Mouse (Mus musculus) induced T-regulatory cell, adult 2 months (primary cell): Measurements from ENCODE around the gene Itgb7.

Source experiments
- DNase-seq: peaks from one replicate; pipeline ENCODE4 v3.0.0-alpha.2; 2012; ENCODE audit warnings: low read depth

Itgb7 gene

DNA sequence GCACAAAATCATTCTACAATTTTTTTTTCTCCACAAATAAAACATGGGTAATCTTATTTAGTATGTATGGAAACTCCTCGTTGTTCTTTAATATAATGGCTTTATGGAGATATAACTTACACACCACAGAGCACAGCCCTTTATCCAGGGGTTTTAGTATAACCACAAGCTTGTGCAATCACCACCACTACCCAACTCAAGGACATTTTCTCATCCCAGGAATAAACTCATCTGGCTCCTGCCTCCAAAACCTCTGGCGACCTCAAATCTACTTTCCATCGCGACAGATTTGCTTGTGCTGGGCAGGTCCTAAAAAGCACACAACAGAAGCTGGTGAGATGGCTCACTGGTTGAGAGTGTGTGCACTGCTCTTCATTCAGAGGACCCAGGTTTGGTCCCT lies 38.1 kb downstream of the Itgb7 start:
- DNase-seq = no peak

DNA sequence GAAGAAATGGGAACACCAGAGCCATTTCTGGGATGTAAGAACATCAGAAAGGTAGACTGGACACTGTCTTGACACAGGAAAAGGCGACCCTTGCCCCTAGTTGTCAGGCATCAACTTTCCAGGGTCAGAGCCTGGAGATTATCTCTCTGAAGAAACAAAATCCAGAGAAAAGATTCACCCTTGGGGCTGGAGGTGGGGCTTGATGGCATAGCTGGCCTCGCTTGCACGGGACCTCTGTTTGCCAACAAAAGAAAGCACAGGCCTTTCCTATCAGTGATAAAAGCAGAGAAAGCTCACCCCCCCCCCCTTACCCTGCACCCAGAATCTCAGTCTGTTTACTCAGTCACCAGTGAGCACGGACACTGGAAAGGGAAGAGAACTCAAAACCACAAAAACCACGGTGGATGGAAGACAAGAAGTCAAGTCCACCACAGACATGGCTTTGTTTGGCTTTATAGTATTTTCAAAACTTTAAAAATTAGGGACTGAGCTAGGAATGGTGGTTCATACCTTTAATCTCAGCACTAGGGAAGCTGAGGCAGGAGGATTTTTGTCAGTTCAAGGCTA lies 38.8 kb downstream of the Itgb7 start:
- no peak for DNase-seq

DNA sequence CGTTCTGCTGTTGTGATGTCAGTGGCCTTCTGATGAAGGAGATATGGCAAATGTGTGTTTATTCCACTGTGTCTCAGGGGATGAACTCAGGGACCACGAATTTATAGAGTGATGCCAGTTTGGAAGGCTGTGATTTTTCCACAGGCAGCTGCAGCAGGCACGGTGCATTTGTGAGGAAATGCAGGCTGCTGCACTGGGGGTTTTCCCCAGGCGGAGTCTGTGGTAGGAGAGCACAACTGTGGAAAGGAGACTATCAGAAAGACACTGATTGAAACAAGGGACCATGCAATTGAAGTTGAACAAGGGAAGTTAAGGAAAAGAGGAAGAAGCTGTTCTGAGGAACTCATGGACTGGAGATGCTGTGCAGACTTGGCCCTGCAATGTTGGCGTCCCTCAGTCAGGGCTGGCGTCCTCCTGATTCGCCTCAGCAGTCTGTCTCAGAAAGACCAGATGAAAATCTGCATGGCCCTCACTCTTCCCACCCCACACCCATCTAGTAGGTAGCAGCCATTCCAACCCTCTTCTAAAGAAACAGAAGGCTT lies 39.4 kb downstream of the Itgb7 start:
- DNase-seq = no peak

DNA sequence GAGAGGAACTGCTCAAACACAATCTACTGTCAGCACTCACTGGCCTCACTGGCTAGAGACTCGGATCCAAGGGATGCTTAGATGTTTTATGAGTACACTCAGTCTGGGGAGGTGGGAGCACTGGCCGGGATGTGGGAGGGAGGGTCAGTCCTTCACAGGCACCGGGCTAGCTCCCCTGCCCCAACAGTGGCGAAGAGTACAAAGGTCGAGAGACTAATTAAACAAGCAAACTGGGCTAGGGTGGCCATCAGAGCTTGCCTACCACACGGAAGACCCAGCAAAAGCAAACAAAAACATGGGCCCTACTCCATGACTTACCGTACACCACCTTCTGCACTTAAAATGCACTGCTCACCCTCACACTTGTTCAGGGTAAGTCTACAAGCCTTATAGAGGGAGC lies 40.0 kb downstream of the Itgb7 start:
- DNase-seq = no peak

GRCm38 (mm10) chr15:102188883-102189282 lies 42.9 kb downstream of the Itgb7 start:
- DNase-seq = no peak

- no peak for DNase-seq
Observed at GRCm38 (mm10) chr15:102188096-102188495, 43.6 kb downstream of the Itgb7 start.

DNA sequence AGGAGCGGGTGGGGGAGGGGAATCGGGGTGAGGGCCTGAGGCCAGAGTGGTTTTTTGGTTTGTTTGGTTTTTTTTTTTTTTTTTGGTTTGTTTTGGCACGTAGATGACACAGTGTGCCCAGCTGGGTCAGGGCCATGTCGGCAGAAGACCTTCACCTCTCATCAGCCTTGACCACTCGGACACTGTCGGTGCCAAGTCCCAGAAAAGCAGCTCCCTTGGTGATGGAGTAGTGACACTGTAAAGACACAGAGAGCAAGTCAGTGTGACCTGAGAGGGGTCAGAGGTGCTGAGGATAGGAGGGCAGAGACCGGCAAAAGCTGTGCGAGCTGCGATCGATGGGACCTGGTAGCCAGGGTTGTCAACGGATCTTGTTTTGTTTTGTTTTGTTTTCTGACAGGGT lies 45.5 kb downstream of the Itgb7 start:
- no peak for DNase-seq

DNA sequence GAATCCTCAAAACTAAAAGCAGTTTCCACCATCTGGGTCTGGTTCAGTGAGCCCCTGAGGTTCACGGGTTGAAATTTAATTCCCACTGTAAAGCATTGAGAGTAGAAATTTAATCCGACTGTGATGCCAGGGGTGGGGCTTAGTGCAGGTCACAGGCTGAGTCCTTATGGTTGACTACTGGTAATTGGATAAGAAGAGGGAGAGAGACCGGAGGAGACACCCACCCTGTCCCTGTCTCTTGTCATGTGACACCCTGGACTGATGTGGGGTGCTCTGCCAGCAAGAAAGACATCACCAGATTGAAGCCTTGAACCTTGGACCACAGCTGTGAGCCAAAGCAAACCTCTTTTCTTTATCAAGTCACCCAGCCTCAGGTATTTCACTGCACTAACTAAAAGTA lies 48.7 kb downstream of the Itgb7 start:
- DNase-seq = no peak

DNA sequence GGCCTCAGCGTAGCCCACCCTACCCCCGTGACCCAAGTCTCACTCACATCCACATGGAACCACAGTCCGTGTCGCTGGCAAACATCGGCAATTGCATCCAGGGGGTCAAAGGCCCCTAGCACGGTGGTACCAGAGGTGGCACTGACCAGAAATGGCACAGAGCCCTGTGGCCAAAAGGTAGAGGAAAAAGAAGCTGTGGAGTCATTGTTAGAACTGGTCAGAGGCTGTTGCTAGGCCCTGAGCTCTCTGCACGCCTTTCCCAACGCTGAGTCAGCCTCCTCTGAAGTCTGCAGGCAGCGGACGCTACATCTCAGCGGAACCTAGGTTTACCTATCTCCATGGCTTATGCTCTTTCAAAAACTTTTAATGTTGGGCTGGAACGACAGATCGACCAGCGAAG lies 51.8 kb downstream of the Itgb7 start:
- DNase-seq = no peak

DNA sequence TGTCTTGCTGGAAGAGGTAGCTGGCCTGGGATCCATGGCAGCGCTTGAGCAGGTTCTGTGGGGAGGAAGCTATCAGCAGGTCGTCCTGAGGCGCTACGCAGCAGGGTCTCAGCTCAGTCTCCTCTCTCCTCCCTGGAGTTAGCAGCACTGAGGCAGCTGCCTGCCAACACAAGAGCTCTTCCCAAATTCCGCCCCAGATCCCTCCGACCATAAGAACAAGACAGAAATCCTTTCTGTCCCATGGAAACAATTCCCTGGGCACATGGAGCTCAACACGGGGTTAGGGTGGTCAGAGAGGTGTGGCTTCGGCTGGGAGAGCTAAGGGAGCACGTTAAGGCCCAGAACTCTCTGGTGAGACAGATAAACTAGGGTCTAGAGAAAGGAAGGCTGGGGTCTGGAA lies 52.6 kb downstream of the Itgb7 start:
- no peak for DNase-seq

GRCm38 (mm10) chr15:102178279-102178678 lies 53.5 kb downstream of the Itgb7 start:
- DNase-seq = peak; percentile 91

GRCm38 (mm10) chr15:102177417-102177816 lies 54.3 kb downstream of the Itgb7 start:
- DNase-seq = no peak

GRCm38 (mm10) chr15:102176571-102177316 lies 55.0 kb downstream of the Itgb7 start:
- no peak for DNase-seq

DNA sequence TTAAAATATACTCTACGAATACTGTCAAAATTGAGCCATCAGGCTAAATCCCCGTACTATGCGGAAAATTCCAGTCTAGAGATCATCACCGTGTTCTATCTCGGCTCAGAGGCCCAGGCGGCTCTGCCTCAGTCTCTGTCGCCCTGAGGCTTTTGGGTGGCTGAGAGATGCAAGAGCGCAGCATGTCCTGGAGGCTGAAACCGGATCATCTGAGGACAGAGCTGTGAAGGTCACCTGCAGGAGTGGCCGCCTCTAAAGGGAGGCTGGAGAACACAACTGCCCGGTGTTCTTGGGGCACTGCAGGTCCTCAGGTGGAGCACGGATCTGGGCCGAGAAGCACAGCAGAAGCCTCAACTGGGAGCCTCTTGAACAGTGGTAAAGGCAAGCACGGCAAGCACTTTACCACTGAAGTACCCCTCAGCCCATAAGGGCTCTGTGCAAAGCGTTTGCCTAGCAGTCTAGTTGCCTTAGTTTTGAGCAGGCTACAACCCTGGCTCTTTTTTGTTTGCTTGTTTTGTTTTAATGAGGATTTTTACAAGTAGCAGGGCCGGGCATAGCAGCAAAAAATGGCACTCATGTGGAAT lies 55.9 kb downstream of the Itgb7 start:
- DNase-seq = no peak

DNA sequence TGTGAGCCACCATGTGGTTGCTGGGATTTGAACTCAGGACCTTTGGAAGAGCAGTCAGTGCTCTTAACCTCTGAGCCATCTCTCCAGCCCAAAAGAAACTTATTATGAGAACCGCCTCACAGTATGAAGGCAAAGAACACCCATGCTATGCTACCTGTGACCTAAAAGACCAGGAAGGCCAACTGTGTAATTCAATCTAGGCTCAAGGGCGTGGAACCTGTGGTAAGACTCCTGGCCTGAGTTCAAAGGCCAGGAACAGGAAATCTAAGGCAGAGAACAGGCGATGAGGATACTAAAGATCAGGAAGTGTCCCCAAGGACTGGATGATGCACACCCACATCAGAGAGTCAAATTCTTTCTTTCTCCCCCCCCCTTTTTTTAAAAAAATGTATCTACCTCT lies 58.2 kb downstream of the Itgb7 start:
- DNase-seq = no peak

DNA sequence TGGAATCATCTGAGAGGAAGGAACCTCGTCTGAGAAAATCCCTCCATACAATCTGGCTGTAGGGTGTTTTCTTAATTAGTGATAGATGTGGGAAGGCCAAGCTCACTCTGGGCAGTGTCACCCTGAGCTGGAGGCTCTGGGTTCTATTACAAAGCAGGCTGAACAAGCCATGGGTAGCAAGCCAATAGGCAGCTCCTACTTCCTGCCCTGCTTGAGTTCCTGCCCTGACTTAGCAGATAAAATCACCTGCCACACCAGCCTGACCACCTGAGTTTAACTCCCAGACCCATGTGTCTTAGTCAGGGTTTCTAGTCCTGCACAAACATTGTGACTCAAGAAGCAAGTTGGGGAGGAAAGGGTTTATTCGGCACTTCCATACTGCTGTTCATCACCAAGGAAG lies 62.7 kb downstream of the Itgb7 start:
- DNase-seq = no peak

DNA sequence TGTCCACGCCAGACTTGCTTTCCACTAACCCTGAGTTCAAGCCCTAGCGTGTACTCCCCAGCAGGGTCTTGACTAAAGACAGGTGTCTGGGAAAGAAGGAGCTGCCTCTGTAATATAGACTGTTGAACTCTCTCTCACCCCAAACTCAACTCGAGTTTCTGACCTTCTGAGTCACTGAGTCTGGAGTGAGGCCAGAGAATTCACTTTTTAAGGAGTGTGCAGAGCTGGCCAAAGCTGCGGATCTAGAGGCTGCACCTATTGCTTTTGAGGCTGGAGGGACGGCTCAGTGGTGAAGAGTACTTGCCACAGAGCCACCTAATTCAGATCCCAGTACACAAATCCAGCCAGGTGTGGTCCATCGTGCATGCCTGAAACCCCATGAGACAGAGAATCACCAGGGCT lies 64.1 kb downstream of the Itgb7 start:
- DNase-seq = no peak
